Comparison of ENCODE assay signal across 14 mouse cellular contexts in the genomic region with DNA sequence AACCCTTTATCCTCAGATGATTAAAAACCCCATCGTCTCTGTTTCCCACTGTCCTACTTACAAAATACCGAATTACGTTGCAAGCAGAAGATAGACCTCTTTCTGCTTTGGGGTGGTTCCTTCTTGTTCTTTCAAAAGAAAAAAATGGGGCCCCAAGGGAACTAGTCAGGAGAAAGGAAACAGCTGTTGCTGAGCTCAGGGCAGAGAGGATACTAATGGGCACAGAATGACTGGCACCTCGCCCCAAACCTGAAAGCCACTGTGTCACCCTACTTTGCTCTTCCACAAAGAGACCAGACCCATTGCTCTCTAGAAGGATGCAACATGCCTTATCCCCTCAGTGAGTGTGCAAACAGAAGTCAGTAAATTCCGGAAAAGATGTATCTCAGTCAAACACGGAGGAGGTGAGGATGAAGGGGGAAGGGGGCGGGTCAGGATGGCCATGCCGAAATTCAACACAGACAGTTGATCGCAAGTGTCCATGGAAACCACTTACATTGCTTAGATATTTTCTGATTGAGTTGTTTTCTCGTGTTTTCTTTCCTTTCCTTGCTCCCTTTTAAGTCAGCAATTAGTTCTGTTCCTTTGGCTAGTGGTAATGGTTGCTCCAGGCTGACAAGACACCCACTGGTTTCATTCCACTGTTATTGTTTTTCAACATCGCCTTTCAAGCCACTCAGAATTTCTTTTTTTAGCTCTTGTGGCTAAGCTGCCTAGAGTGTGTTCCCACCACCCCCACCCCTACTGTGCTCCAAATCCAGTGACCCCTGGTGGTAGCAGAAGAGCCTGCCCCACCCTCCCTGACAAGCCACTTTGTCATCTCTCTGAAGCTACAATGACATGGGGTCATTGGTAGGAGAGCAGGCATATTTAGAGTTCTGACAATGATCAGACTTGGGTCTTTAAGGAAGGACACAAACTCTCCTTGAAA.
DNase-seq lines count a peak whose midpoint lies in the region; ATAC-seq and TF ChIP-seq lines count a peak whose summit lies in the region.
"Had no signal": no experiment of that assay in that cellular context is flagged by ENCODE, and none has a peak within 500 bp of the region (broad histone marks: within the 10 kb centered on the region; RNA-seq: fewer than 3 reads in every experiment).

No protein-coding gene starts in this region.

- peak overlapping the region; percentile 56 for H3K27ac ChIP-seq in gastrocnemius, adult 2 months
- no peak overlapping the region for H3K27ac ChIP-seq in liver, postnatal 0 days (ENCODE audit: low read depth)
- no peak overlapping the region for H3K27ac ChIP-seq in liver, embryonic 12.5 days
- 0 out of 2 replicates have a peak overlapping the region, but pooled peaks have one; percentile 10 for H3K27ac ChIP-seq in bone marrow, adult 2 months (ENCODE audit: control insufficient read depth, insufficient read depth, low read depth, low read length, poor library complexity)
- H3K27ac ChIP-seq: neural tube, embryonic 15.5 days had no signal

- WGBS in liver, postnatal 0 days (ENCODE audit: insufficient replicate concordance): 62% methylated on average over 11 of the region's 11 CpGs
- WGBS in liver, embryonic 12.5 days (ENCODE audit: insufficient replicate concordance): 63% methylated on average over 11 of the region's 11 CpGs
- 32% methylated on average over 11 of the region's 11 CpGs for WGBS in bone marrow, adult 2 months

- TF ChIP-seq POLR2A in bone marrow, adult 2 months (IDR thresholded peaks at IDR 0.05; ENCODE audit: borderline replicate concordance, control insufficient read depth, low read depth, low read length): no peak

- TF ChIP-seq CTCF in gastrocnemius, adult 2 months (IDR thresholded peaks at IDR 0.05): peak; percentile 19; the same call in 1 of the 2 replicates
- peak; percentile 15 for TF ChIP-seq CTCF in liver, postnatal 0 days (IDR thresholded peaks at IDR 0.05; ENCODE audit: low read depth)
- no peak for TF ChIP-seq CTCF in bone marrow, adult 2 months (IDR thresholded peaks at IDR 0.05; ENCODE audit: control insufficient read depth, insufficient read depth, low read length)

- no peak overlapping the region for H3K9ac ChIP-seq in liver, postnatal 0 days (replicated peaks)
- no peak overlapping the region for H3K9ac ChIP-seq in liver, embryonic 12.5 days
- H3K9ac ChIP-seq: neural tube, embryonic 15.5 days had no signal

- ATAC-seq in liver, postnatal 0 days: no peak
- no peak for ATAC-seq in liver, embryonic 12.5 days
- ATAC-seq in megakaryocyte progenitor cell, adult 5-6 weeks (replicated peaks; ENCODE audit: poor library complexity): peak; percentile 63

- no peaks in the 10 kb centered on the region for H3K36me3 ChIP-seq in liver, postnatal 0 days (replicated peaks; ENCODE audit: insufficient read depth, low read length)
- H3K36me3 ChIP-seq in liver, embryonic 12.5 days: no peaks in the 10 kb centered on the region

- intact Hi-C loops in gastrocnemius, adult 2 months (cut with DNase I): loop anchor here (5.0 kb wide), 1 partner anchor 42 kb away; no protein-coding TSS in a partner anchor

- no peaks in the 10 kb centered on the region for H3K9me3 ChIP-seq in liver, postnatal 0 days (ENCODE audit: low read length)
- H3K9me3 ChIP-seq in liver, embryonic 12.5 days (replicated peaks): no peaks in the 10 kb centered on the region
- H3K9me3 ChIP-seq: neural tube, embryonic 15.5 days had no signal

- H3K4me1 ChIP-seq in liver, postnatal 0 days (ENCODE audit: insufficient read depth): peaks cover 16% of the 10 kb centered on the region
- H3K4me1 ChIP-seq in liver, embryonic 12.5 days: peaks cover 54% of the 10 kb centered on the region
- H3K4me1 ChIP-seq in bone marrow, adult 2 months (ENCODE audit: control insufficient read depth, insufficient read depth, low read length): no peaks in the 10 kb centered on the region; the same call in 1 of the 2 replicates

- no peak overlapping the region for H3K4me2 ChIP-seq in liver, postnatal 0 days (ENCODE audit: low read depth, low read length)
- no peak overlapping the region for H3K4me2 ChIP-seq in liver, embryonic 12.5 days
- H3K4me2 ChIP-seq: heart, embryonic 11.5 days; neural tube, embryonic 15.5 days had no signal

- DNase-seq in gastrocnemius, adult 2 months: no peak
- no peak for DNase-seq in gastrocnemius, adult 8-10 months (ENCODE audit: low spot score in 2 of 2)
- no peak for DNase-seq in liver, postnatal 0 days
- no peak for DNase-seq in spleen, postnatal 4 days (ENCODE audit: low spot score in 2 of 2)
- no peak for DNase-seq in layer of hippocampus, postnatal 10 days (ENCODE audit: low spot score in 2 of 2)
- DNase-seq: cerebellum, adult 11 months; lung, postnatal 4 days; right cerebral cortex, adult 18-20 months; thymus, adult 2 months had no signal

- H3K4me3 ChIP-seq in gastrocnemius, adult 2 months: no peak overlapping the region
- H3K4me3 ChIP-seq in liver, postnatal 0 days (ENCODE audit: low read depth, low read length): no peak overlapping the region
- H3K4me3 ChIP-seq in liver, embryonic 12.5 days: no peak overlapping the region
- no peak overlapping the region for H3K4me3 ChIP-seq in bone marrow, adult 2 months (replicated peaks; ENCODE audit: control insufficient read depth, low read depth, low read length)
- H3K4me3 ChIP-seq: neural tube, embryonic 15.5 days had no signal

- H3K27me3 ChIP-seq in liver, postnatal 0 days (ENCODE audit: insufficient read depth, low read length): no peaks in the 10 kb centered on the region
- 0 out of 2 replicates have a peak, but pooled peaks cover 3% of the 10 kb centered on the region for H3K27me3 ChIP-seq in liver, embryonic 12.5 days (replicated peaks)
- H3K27me3 ChIP-seq: neural tube, embryonic 15.5 days had no signal

- no peak for TF ChIP-seq EP300 in liver, postnatal 0 days (IDR thresholded peaks at IDR 0.05; ENCODE audit: low read depth)

Comparison
In these comparisons a context has a peak if more than half of its experiments do, and no peak if none do; other contexts are left out.
1. H3K27ac ChIP-seq: peak in gastrocnemius, adult 2 months (single experiment) and bone marrow, adult 2 months (single experiment); none in liver, postnatal 0 days (single experiment) and liver, embryonic 12.5 days (single experiment).